Mouse (Mus musculus): ENCODE results near the gene Gpkow. TPM values are rescaled to one million over a fixed set of nuclear protein-coding genes. Genes with fewer than 3 reads are reported as not detected.
"Not testable (repeated sequence)": the region's sequence is repeated elsewhere in the genome, so short reads cannot be mapped to it uniquely, and the experiment has no call there.

Gene Gpkow
- polyA plus RNA-seq, 1 experiment from 2014 or later: 33.5 TPM

DNA sequence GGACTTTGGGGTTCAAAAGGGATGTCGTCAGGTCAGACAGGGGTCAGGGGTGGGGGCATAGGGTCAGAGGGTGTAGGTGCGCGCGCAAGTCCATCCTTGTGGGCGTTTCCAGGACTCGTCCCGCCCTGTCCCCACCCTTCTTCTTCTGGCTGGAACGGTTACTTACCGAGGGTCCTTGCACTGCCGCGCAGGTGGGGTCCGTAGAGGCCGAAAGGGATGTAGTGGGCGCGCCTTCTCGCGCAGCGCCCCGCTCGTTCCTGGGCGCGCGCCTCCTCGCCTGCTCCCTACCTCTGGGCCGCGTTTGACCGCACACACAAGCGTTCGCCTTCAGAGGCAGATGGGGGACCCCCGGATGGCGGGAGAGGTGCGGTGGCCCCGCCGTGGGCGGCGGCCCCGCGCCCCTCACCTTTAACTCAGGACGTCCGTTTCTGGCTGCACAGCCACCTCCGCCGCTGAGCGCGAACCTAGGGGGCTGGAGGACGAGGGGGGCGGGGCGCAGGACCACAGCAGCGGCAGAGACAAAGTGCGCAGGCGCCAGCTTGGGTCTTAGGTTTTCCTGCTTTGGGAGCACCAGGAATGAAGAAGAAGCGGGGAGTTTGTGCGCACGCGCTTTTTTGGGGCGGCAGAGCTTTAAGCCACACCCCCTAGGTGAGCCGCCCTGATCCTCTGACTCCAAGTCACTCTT is 53.6 kb downstream of the Gpkow start, which contains the start of gene Ccdc120:
Gene Ccdc120 (minus strand): TSS at position 474 of the 685 bp plus-strand sequence.
- ATAC-seq (ENCODE audit: insufficient number of reproducible peaks, insufficient read depth, low FRiP score, low read depth): peak; percentile 61
- Histone ChIP-seq H3K9me3 (ENCODE audit: control insufficient read depth, low read length) (no peaks in the 10 kb centered on the region), H3K27me3 (ENCODE audit: control insufficient read depth, insufficient read depth, low read length) (no peaks in the 10 kb centered on the region), H3K36me3 (ENCODE audit: control insufficient read depth, insufficient read depth, low read length) (no peaks in the 10 kb centered on the region), H3K4me1 (ENCODE audit: control insufficient read depth in 2 of 2, insufficient read depth in 2 of 2, low read length in 2 of 2) (no peaks in the 10 kb centered on the region), H3K4me3 (ENCODE audit: control insufficient read depth in 1 of 2, insufficient read depth in 1 of 2, low read depth in 1 of 2, low read length in 2 of 2) (peak within 1 kb of the TSS; percentile 61 to 83), H3K4me2 (ENCODE audit: low read length) (peak within 1 kb of the TSS; percentile 64), H3K9ac (ENCODE audit: low read length) (peak within 1 kb of the TSS; percentile 74), H3K27ac (replicated peaks in 1 of 2; ENCODE audit: control insufficient read depth in 1 of 2, insufficient read depth in 1 of 2, low read depth in 2 of 2, low read length in 2 of 2) (no peak within 1 kb of the TSS)
- WGBS: 9% methylated on average over 53 of the region's 56 CpGs

- not testable (repeated sequence) for ATAC-seq (ENCODE audit: insufficient number of reproducible peaks, insufficient read depth, low FRiP score, low read depth); H3K4me3 ChIP-seq (ENCODE audit: control insufficient read depth in 1 of 2, insufficient read depth in 1 of 2, low read depth in 1 of 2, low read length in 2 of 2); H3K4me1 ChIP-seq (ENCODE audit: control insufficient read depth in 2 of 2, insufficient read depth in 2 of 2, low read length in 2 of 2); H3K27ac ChIP-seq (replicated peaks in 1 of 2; ENCODE audit: control insufficient read depth in 1 of 2, insufficient read depth in 1 of 2, low read depth in 2 of 2, low read length in 2 of 2); H3K27me3 ChIP-seq (ENCODE audit: control insufficient read depth, insufficient read depth, low read length); H3K36me3 ChIP-seq (ENCODE audit: control insufficient read depth, insufficient read depth, low read length); H3K4me2 ChIP-seq (ENCODE audit: low read length); H3K9me3 ChIP-seq (ENCODE audit: control insufficient read depth, low read length); H3K9ac ChIP-seq (ENCODE audit: low read length)
- WGBS: 10% methylated on average over 3 of the region's 3 CpGs
Measured at GRCm38 (mm10) chrX:7753627-7754026, 56.7 kb downstream of the Gpkow start.

Other genes with a start within 250 kb of the Gpkow start
- gene Foxp3, start 123.5 kb upstream of the Gpkow start, polyA plus RNA-seq (2014; fragmentation: Nextera tagmentation; extraction: Ambion mirVana): not detected in 2 replicates
- 1.2 TPM in 2 replicates for gene Ppp1r3f, start 122.8 kb upstream of the Gpkow start, polyA plus RNA-seq (2014; fragmentation: Nextera tagmentation; extraction: Ambion mirVana)
- gene Ccdc22, start 91.6 kb upstream of the Gpkow start, polyA plus RNA-seq (2014; fragmentation: Nextera tagmentation; extraction: Ambion mirVana): 16.1 and 17.4 TPM in 2 replicates
- not detected in 2 replicates for gene Cacna1f, start 90.0 kb upstream of the Gpkow start, polyA plus RNA-seq (2014; fragmentation: Nextera tagmentation; extraction: Ambion mirVana)
- gene Syp, start 58.7 kb upstream of the Gpkow start, polyA plus RNA-seq (2014; fragmentation: Nextera tagmentation; extraction: Ambion mirVana): 0.24 and 2.0 TPM in 2 replicates
- gene Prickle3, start 39.9 kb upstream of the Gpkow start, polyA plus RNA-seq (2014; fragmentation: Nextera tagmentation; extraction: Ambion mirVana): 6.2 and 7.8 TPM in 2 replicates
- gene Plp2, start 25.7 kb upstream of the Gpkow start, polyA plus RNA-seq (2014; fragmentation: Nextera tagmentation; extraction: Ambion mirVana): 194 and 196 TPM in 2 replicates
- 0.54 and 0.74 TPM in 2 replicates for gene Magix, start 15.9 kb upstream of the Gpkow start, polyA plus RNA-seq (2014; fragmentation: Nextera tagmentation; extraction: Ambion mirVana)
- 18.5 and 24.0 TPM in 2 replicates for gene Wdr45, start 17.2 kb downstream of the Gpkow start, polyA plus RNA-seq (2014; fragmentation: Nextera tagmentation; extraction: Ambion mirVana)
- gene Gm45208, start 25.1 kb downstream of the Gpkow start, polyA plus RNA-seq (2014; fragmentation: Nextera tagmentation; extraction: Ambion mirVana): not detected in 2 replicates
- gene Praf2, start 31.3 kb downstream of the Gpkow start, polyA plus RNA-seq (2014; fragmentation: Nextera tagmentation; extraction: Ambion mirVana): 36.3 and 40.8 TPM in 2 replicates
- 4.7 and 5.9 TPM in 2 replicates for gene Ccdc120, start 53.8 kb downstream of the Gpkow start, polyA plus RNA-seq (2014; fragmentation: Nextera tagmentation; extraction: Ambion mirVana)
- 13.1 and 14.5 TPM in 2 replicates for gene Tfe3, start 65.4 kb downstream of the Gpkow start, polyA plus RNA-seq (2014; fragmentation: Nextera tagmentation; extraction: Ambion mirVana)
- 25.0 and 26.6 TPM in 2 replicates for gene Gripap1, start 92.6 kb downstream of the Gpkow start, polyA plus RNA-seq (2014; fragmentation: Nextera tagmentation; extraction: Ambion mirVana)
- gene Kcnd1, start 125.2 kb downstream of the Gpkow start, polyA plus RNA-seq (2014; fragmentation: Nextera tagmentation; extraction: Ambion mirVana): 1.8 and 1.9 TPM in 2 replicates
- gene Otud5, start 144.2 kb downstream of the Gpkow start, polyA plus RNA-seq (2014; fragmentation: Nextera tagmentation; extraction: Ambion mirVana): 16.2 and 19.9 TPM in 2 replicates
- gene Pim2, start 181.1 kb downstream of the Gpkow start, polyA plus RNA-seq (2014; fragmentation: Nextera tagmentation; extraction: Ambion mirVana): 3.8 and 4.9 TPM in 2 replicates
- 15.2 and 18.3 TPM in 2 replicates for gene Slc35a2, start 186.9 kb downstream of the Gpkow start, polyA plus RNA-seq (2014; fragmentation: Nextera tagmentation; extraction: Ambion mirVana)
- 61.9 and 65.1 TPM in 2 replicates for gene Pqbp1, start 202.1 kb downstream of the Gpkow start, polyA plus RNA-seq (2014; fragmentation: Nextera tagmentation; extraction: Ambion mirVana)
- 132 and 159 TPM in 2 replicates for gene Timm17b, start 202.2 kb downstream of the Gpkow start, polyA plus RNA-seq (2014; fragmentation: Nextera tagmentation; extraction: Ambion mirVana)
- gene Gm10491, start 210.7 kb downstream of the Gpkow start, polyA plus RNA-seq (2014; fragmentation: Nextera tagmentation; extraction: Ambion mirVana): not detected in 2 replicates
- gene Gm10490, start 212.4 kb downstream of the Gpkow start, polyA plus RNA-seq (2014; fragmentation: Nextera tagmentation; extraction: Ambion mirVana): not detected in 2 replicates
- 0.09 and 0.63 TPM in 2 replicates for gene Pcsk1n, start 222.7 kb downstream of the Gpkow start, polyA plus RNA-seq (2014; fragmentation: Nextera tagmentation; extraction: Ambion mirVana)
- gene Eras, start 231.5 kb downstream of the Gpkow start, polyA plus RNA-seq (2014; fragmentation: Nextera tagmentation; extraction: Ambion mirVana): not detected in 2 replicates

Data from heart, embryonic 14.5 days (tissue).